Mouse (Mus musculus) midbrain, embryonic 15.5 days (tissue): ENCODE measurements at regions not wholly inside any gene's neighbourhood (a gene's known extent, or its start where the extent isn't known, plus 50 kb on each side); places are given as distances from the start of the nearest gene placed in this dataset.

Experiments used
- ATAC-seq: fragments of 200-750 bp; cut with Nextera tagmentation; replicated peaks from 2 replicates; pipeline ENCODE4 v1.8.0; 2017; ENCODE audit warnings: moderate TSS enrichment
- H3K27ac ChIP-seq: fragments of 300-500 bp; sonication (generic); 2 replicates; pipeline ENCODE4 v1.5.1; 2015; ENCODE audit warnings: mild to moderate bottlenecking, inconsistent platforms
- H3K27me3 ChIP-seq: fragments of 300-500 bp; sonication (generic); replicated peaks from 2 replicates; pipeline ENCODE4 v1.6.1; 2015; ENCODE audit warnings: inconsistent platforms
- H3K36me3 ChIP-seq: fragments of 300-500 bp; sonication (generic); replicated peaks from 2 replicates; pipeline ENCODE4 v1.6.1; 2015; ENCODE audit warnings: inconsistent platforms
- H3K4me1 ChIP-seq: fragments of 300-500 bp; sonication (generic); 2 replicates; pipeline ENCODE4 v1.6.1; 2015; ENCODE audit warnings: inconsistent platforms
- H3K4me2 ChIP-seq: fragments of 300-500 bp; sonication (generic); 2 replicates; pipeline ENCODE4 v1.6.1; 2015; ENCODE audit warnings: inconsistent platforms, mild to moderate bottlenecking, moderate library complexity
- H3K4me3 ChIP-seq: fragments of 300-500 bp; sonication (generic); 2 replicates; pipeline ENCODE4 v1.5.1; 2015; ENCODE audit warnings: mild to moderate bottlenecking, inconsistent platforms
- H3K9ac ChIP-seq: fragments of 300-500 bp; sonication (generic); 2 replicates; pipeline ENCODE4 v1.6.1; 2015; ENCODE audit warnings: mild to moderate bottlenecking, inconsistent platforms
- H3K9me3 ChIP-seq: fragments of 300-500 bp; sonication (generic); 2 replicates; pipeline ENCODE4 v1.6.1; 2016; ENCODE audit warnings: inconsistent platforms
- WGBS: fragments of 180-500 bp; shearing (Covaris S2); methylation state at CpG from one replicate; pipeline ENCODE4 v1.1.7; 2015; ENCODE audit warnings: mixed read lengths; 5-methylcytosine and 5-hydroxymethylcytosine counted together

- H3K9me3 ChIP-seq = no peaks in the 10 kb centered on the region
- no peak for ATAC-seq
Observed at GRCm38 (mm10) chr4:140390684-140391234, 144.2 kb upstream of the Igsf21 start.

GRCm38 (mm10) chr4:140385686-140386085, 139.1 kb upstream of the Igsf21 start:
- H3K9me3 ChIP-seq = no peaks in the 10 kb centered on the region
- WGBS = 55% methylated on average over 6 of the region's 6 CpGs

More at GRCm38 (mm10) chr4:140390684-140391234, 144.2 kb upstream of the Igsf21 start:
- 69% methylated on average over 12 of the region's 12 CpGs for whole genome bisulfite sequencing
- Histone ChIP-seq H3K4me1 (peaks cover 19% of the 10 kb centered on the region; the same call in 1 of the 2 replicates), H3K27ac (no peak overlapping the region), H3K9ac (no peak overlapping the region), H3K4me2 (no peak overlapping the region), H3K4me3 (no peak overlapping the region), H3K27me3 (no peaks in the 10 kb centered on the region), H3K36me3 (no peaks in the 10 kb centered on the region)

GRCm38 (mm10) chr4:140385226-140385625, 138.6 kb upstream of the Igsf21 start:
- ATAC-seq = no peak
- Histone ChIP-seq H3K9ac (no peak overlapping the region), H3K4me3 (no peak overlapping the region), H3K36me3 (no peaks in the 10 kb centered on the region), H3K9me3 (no peaks in the 10 kb centered on the region), H3K27me3 (no peaks in the 10 kb centered on the region; the same call in 1 of the 2 replicates), H3K4me1 (peaks cover 25% of the 10 kb centered on the region), H3K27ac (no peak overlapping the region), H3K4me2 (no peak overlapping the region)
- WGBS = 85% methylated on average over 14 of the region's 14 CpGs

More at GRCm38 (mm10) chr4:140385686-140386085, 139.1 kb upstream of the Igsf21 start:
- no peak overlapping the region for H3K4me3 ChIP-seq
- H3K36me3 ChIP-seq = no peaks in the 10 kb centered on the region
- peaks cover 21% of the 10 kb centered on the region for H3K4me1 ChIP-seq
- no peak overlapping the region for H3K9ac ChIP-seq
- no peak for ATAC-seq
- no peaks in the 10 kb centered on the region; the same call in 1 of the 2 replicates for H3K27me3 ChIP-seq
- H3K4me2 ChIP-seq = no peak overlapping the region
- no peak overlapping the region for H3K27ac ChIP-seq

- ATAC-seq = no peak
- no peak overlapping the region for H3K4me3 ChIP-seq
- H3K9me3 ChIP-seq = no peaks in the 10 kb centered on the region
- H3K4me1 ChIP-seq = peaks cover 25% of the 10 kb centered on the region
- H3K4me2 ChIP-seq = no peak overlapping the region
- H3K27ac ChIP-seq = no peak overlapping the region
- 80% methylated on average over 7 of the region's 7 CpGs for WGBS
- no peak overlapping the region for H3K9ac ChIP-seq
- no peaks in the 10 kb centered on the region; the same call in 1 of the 2 replicates for H3K27me3 ChIP-seq
- H3K36me3 ChIP-seq = no peaks in the 10 kb centered on the region
Observed at GRCm38 (mm10) chr4:140383596-140383995, 137.0 kb upstream of the Igsf21 start.

- 3% methylated on average over 13 of the region's 13 CpGs for WGBS
- Histone ChIP-seq H3K27ac (peak overlapping the region; percentile 64), H3K4me1 (peaks cover 15% of the 10 kb centered on the region), H3K4me2 (peak overlapping the region; percentile 32), H3K4me3 (no peak overlapping the region), H3K9me3 (no peaks in the 10 kb centered on the region), H3K36me3 (no peaks in the 10 kb centered on the region), H3K27me3 (no peaks in the 10 kb centered on the region; the same call in 1 of the 2 replicates), H3K9ac (no peak overlapping the region)
- peak; percentile 66 for ATAC-seq
Observed at GRCm38 (mm10) chr4:140380733-140381132, 134.1 kb upstream of the Igsf21 start.

- no peak overlapping the region for H3K4me3 ChIP-seq
- H3K9ac ChIP-seq = no peak overlapping the region
- no peak for ATAC-seq
- H3K27ac ChIP-seq = no peak overlapping the region
- no peaks in the 10 kb centered on the region; the same call in 1 of the 2 replicates for H3K27me3 ChIP-seq
- peaks cover 15% of the 10 kb centered on the region for H3K4me1 ChIP-seq
- 77% methylated on average over 1 of the region's 1 CpGs for WGBS
- no peaks in the 10 kb centered on the region for H3K36me3 ChIP-seq
- no peak overlapping the region for H3K4me2 ChIP-seq
- H3K9me3 ChIP-seq = no peaks in the 10 kb centered on the region
Observed at GRCm38 (mm10) chr4:140377941-140378340, 131.4 kb upstream of the Igsf21 start.

GRCm38 (mm10) chr4:140372586-140373325, 126.2 kb upstream of the Igsf21 start:
- Histone ChIP-seq H3K4me3 (no peak overlapping the region), H3K9me3 (no peaks in the 10 kb centered on the region), H3K36me3 (no peaks in the 10 kb centered on the region), H3K27me3 (0 out of 2 replicates have a peak, but pooled peaks cover 3% of the 10 kb centered on the region), H3K4me2 (no peak overlapping the region), H3K9ac (no peak overlapping the region), H3K4me1 (no peaks in the 10 kb centered on the region; the same call in 1 of the 2 replicates), H3K27ac (no peak overlapping the region)
- 36% methylated on average over 11 of the region's 11 CpGs for WGBS
- ATAC-seq = peak; percentile 33; the same call in 1 of the 2 replicates

GRCm38 (mm10) chr4:140371426-140372213, 125.0 kb upstream of the Igsf21 start:
- 86% methylated on average over 20 of the region's 20 CpGs for WGBS
- H3K4me1 ChIP-seq = peaks cover 4% of the 10 kb centered on the region; the same call in 1 of the 2 replicates

GRCm38 (mm10) chr4:140366975-140367680, 120.5 kb upstream of the Igsf21 start:
- Histone ChIP-seq H3K9me3 (no peaks in the 10 kb centered on the region), H3K27me3 (0 out of 2 replicates have a peak, but pooled peaks cover 3% of the 10 kb centered on the region), H3K4me1 (peaks cover 4% of the 10 kb centered on the region; the same call in 1 of the 2 replicates), H3K27ac (0 out of 2 replicates have a peak overlapping the region, but pooled peaks have one; percentile 21), H3K36me3 (no peaks in the 10 kb centered on the region), H3K4me3 (no peak overlapping the region), H3K9ac (no peak overlapping the region), H3K4me2 (no peak overlapping the region)
- 28% methylated on average over 8 of the region's 8 CpGs for WGBS
- ATAC-seq = no peak

More at GRCm38 (mm10) chr4:140371426-140372213, 125.0 kb upstream of the Igsf21 start:
- no peak overlapping the region for H3K4me2 ChIP-seq
- no peak overlapping the region for H3K4me3 ChIP-seq
- no peak overlapping the region for H3K27ac ChIP-seq
- ATAC-seq = no peak
- H3K9ac ChIP-seq = no peak overlapping the region
- no peaks in the 10 kb centered on the region for H3K36me3 ChIP-seq
- no peaks in the 10 kb centered on the region for H3K9me3 ChIP-seq
- H3K27me3 ChIP-seq = 0 out of 2 replicates have a peak, but pooled peaks cover 3% of the 10 kb centered on the region

GRCm38 (mm10) chr4:140358846-140359245, 112.3 kb upstream of the Igsf21 start:
- H3K27ac ChIP-seq = no peak overlapping the region
- no peaks in the 10 kb centered on the region for H3K36me3 ChIP-seq
- no peak overlapping the region for H3K4me2 ChIP-seq
- no peaks in the 10 kb centered on the region for H3K9me3 ChIP-seq
- 88% methylated on average over 4 of the region's 4 CpGs for WGBS
- H3K9ac ChIP-seq = no peak overlapping the region
- H3K27me3 ChIP-seq = no peaks in the 10 kb centered on the region; the same call in 1 of the 2 replicates
- H3K4me3 ChIP-seq = no peak overlapping the region
- peaks cover 17% of the 10 kb centered on the region for H3K4me1 ChIP-seq
- no peak for ATAC-seq

- WGBS = 15% methylated on average over 5 of the region's 5 CpGs
- no peak overlapping the region for H3K4me3 ChIP-seq
- no peak for ATAC-seq
Observed at GRCm38 (mm10) chr4:140358103-140358502, 111.5 kb upstream of the Igsf21 start.

More at GRCm38 (mm10) chr4:140358103-140358502, 111.5 kb upstream of the Igsf21 start:
- no peak overlapping the region for H3K4me2 ChIP-seq
- no peak overlapping the region for H3K9ac ChIP-seq
- H3K27ac ChIP-seq = no peak overlapping the region
- H3K27me3 ChIP-seq = no peaks in the 10 kb centered on the region; the same call in 1 of the 2 replicates
- no peaks in the 10 kb centered on the region for H3K9me3 ChIP-seq
- H3K4me1 ChIP-seq = peaks cover 17% of the 10 kb centered on the region
- no peaks in the 10 kb centered on the region for H3K36me3 ChIP-seq
